Mouse (Mus musculus): Measurements from ENCODE around the gene Icam5. TPM values are rescaled to one million over a fixed set of nuclear protein-coding genes. Genes with fewer than 3 reads are reported as not detected.
"Not testable (repeated sequence)": the region's sequence is repeated elsewhere in the genome, so short reads cannot be mapped to it uniquely, and the experiment has no call there.

The Icam5 gene
- polyA plus RNA-seq, 1 experiment, result 4.2 TPM

GRCm38 (mm10) chr9:21043563-21043962 is 11.7 kb downstream of the Icam5 start:
- peaks cover under 1% of the 10 kb centered on the region for H3K4me1 ChIP-seq (ENCODE audit: control insufficient read depth, insufficient read depth, low read length)
- no peak for TF ChIP-seq CTCF (IDR thresholded peaks at IDR 0.05; ENCODE audit: control insufficient read depth, insufficient read depth, insufficient replicate concordance, low read depth, low read length)
- no peak for TF ChIP-seq POLR2A (IDR thresholded peaks at IDR 0.05; ENCODE audit: control insufficient read depth, low read depth, low read length)

GRCm38 (mm10) chr9:21044785-21045184 is 12.9 kb downstream of the Icam5 start:
- H3K36me3 ChIP-seq (ENCODE audit: control insufficient read depth, insufficient read depth, low read length); H3K27me3 ChIP-seq (ENCODE audit: control insufficient read depth, insufficient read depth, low read length); H3K4me3 ChIP-seq (ENCODE audit: control insufficient read depth, low read depth, low read length); H3K4me1 ChIP-seq (ENCODE audit: control insufficient read depth, insufficient read depth, low read length); H3K27ac ChIP-seq (ENCODE audit: control insufficient read depth, insufficient read depth, low read depth, low read length): not testable (repeated sequence)

More at GRCm38 (mm10) chr9:21043563-21043962, 11.7 kb downstream of the Icam5 start:
- H3K36me3 ChIP-seq (ENCODE audit: control insufficient read depth, insufficient read depth, low read length), result no peaks in the 10 kb centered on the region
- H3K27ac ChIP-seq (ENCODE audit: control insufficient read depth, insufficient read depth, low read depth, low read length), result no peak overlapping the region
- no peak overlapping the region for H3K4me3 ChIP-seq (ENCODE audit: control insufficient read depth, low read depth, low read length)
- no peaks in the 10 kb centered on the region for H3K27me3 ChIP-seq (ENCODE audit: control insufficient read depth, insufficient read depth, low read length)

- Histone ChIP-seq H3K36me3 (ENCODE audit: control insufficient read depth, insufficient read depth, low read length) (no peaks in the 10 kb centered on the region), H3K27ac (ENCODE audit: control insufficient read depth, insufficient read depth, low read depth, low read length) (no peak overlapping the region), H3K4me3 (ENCODE audit: control insufficient read depth, low read depth, low read length) (no peak overlapping the region), H3K4me1 (ENCODE audit: control insufficient read depth, insufficient read depth, low read length) (no peaks in the 10 kb centered on the region), H3K27me3 (ENCODE audit: control insufficient read depth, insufficient read depth, low read length) (no peaks in the 10 kb centered on the region)
- no peak for TF ChIP-seq POLR2A (IDR thresholded peaks at IDR 0.05; ENCODE audit: control insufficient read depth, low read depth, low read length)
These were observed 13.4 kb downstream of the Icam5 start for GRCm38 (mm10) chr9:21045235-21045634.

GRCm38 (mm10) chr9:21051578-21051977 is 19.7 kb downstream of the Icam5 start:
- no peak overlapping the region for H3K27ac ChIP-seq (ENCODE audit: control insufficient read depth, insufficient read depth, low read depth, low read length)
- no peak overlapping the region for H3K4me3 ChIP-seq (ENCODE audit: control insufficient read depth, low read depth, low read length)
- H3K36me3 ChIP-seq (ENCODE audit: control insufficient read depth, insufficient read depth, low read length), result no peaks in the 10 kb centered on the region
- no peaks in the 10 kb centered on the region for H3K27me3 ChIP-seq (ENCODE audit: control insufficient read depth, insufficient read depth, low read length)
- H3K4me1 ChIP-seq (ENCODE audit: control insufficient read depth, insufficient read depth, low read length), result no peaks in the 10 kb centered on the region
- TF ChIP-seq POLR2A (IDR thresholded peaks at IDR 0.05; ENCODE audit: control insufficient read depth, low read depth, low read length) (no peak), CTCF (IDR thresholded peaks at IDR 0.05; ENCODE audit: control insufficient read depth, insufficient read depth, insufficient replicate concordance, low read depth, low read length) (no peak)

- no peak for TF ChIP-seq POLR2A (IDR thresholded peaks at IDR 0.05; ENCODE audit: control insufficient read depth, low read depth, low read length)
- TF ChIP-seq CTCF (IDR thresholded peaks at IDR 0.05; ENCODE audit: control insufficient read depth, insufficient read depth, insufficient replicate concordance, low read depth, low read length), result no peak
- Histone ChIP-seq H3K36me3 (ENCODE audit: control insufficient read depth, insufficient read depth, low read length) (no peaks in the 10 kb centered on the region), H3K27ac (ENCODE audit: control insufficient read depth, insufficient read depth, low read depth, low read length) (no peak overlapping the region), H3K27me3 (ENCODE audit: control insufficient read depth, insufficient read depth, low read length) (no peaks in the 10 kb centered on the region), H3K4me3 (ENCODE audit: control insufficient read depth, low read depth, low read length) (no peak overlapping the region), H3K4me1 (ENCODE audit: control insufficient read depth, insufficient read depth, low read length) (peaks cover 5% of the 10 kb centered on the region)
These were observed 31.1 kb downstream of the Icam5 start for GRCm38 (mm10) chr9:21062928-21063327.

GRCm38 (mm10) chr9:21067006-21067684 is 35.3 kb downstream of the Icam5 start, which contains the start of gene Zglp1:
Gene Zglp1 (minus strand): TSS chr9:21067093.
- H3K4me1 ChIP-seq (ENCODE audit: control insufficient read depth, insufficient read depth, low read length), result peaks cover 5% of the 10 kb centered on the region
- H3K27me3 ChIP-seq (ENCODE audit: control insufficient read depth, insufficient read depth, low read length), result no peaks in the 10 kb centered on the region
- TF ChIP-seq POLR2A (IDR thresholded peaks at IDR 0.05; ENCODE audit: control insufficient read depth, low read depth, low read length), result no peak
- TF ChIP-seq CTCF (IDR thresholded peaks at IDR 0.05; ENCODE audit: control insufficient read depth, insufficient read depth, insufficient replicate concordance, low read depth, low read length), result no peak
- peak within 1 kb of the TSS; percentile 62 for H3K4me3 ChIP-seq (ENCODE audit: control insufficient read depth, low read depth, low read length)
- H3K27ac ChIP-seq (ENCODE audit: control insufficient read depth, insufficient read depth, low read depth, low read length), result no peak within 1 kb of the TSS
- no peaks in the 10 kb centered on the region for H3K36me3 ChIP-seq (ENCODE audit: control insufficient read depth, insufficient read depth, low read length)

- Histone ChIP-seq H3K4me1 (ENCODE audit: control insufficient read depth, insufficient read depth, low read length) (peaks cover 5% of the 10 kb centered on the region), H3K27ac (ENCODE audit: control insufficient read depth, insufficient read depth, low read depth, low read length) (no peak overlapping the region), H3K4me3 (ENCODE audit: control insufficient read depth, low read depth, low read length) (peak overlapping the region; percentile 91), H3K36me3 (ENCODE audit: control insufficient read depth, insufficient read depth, low read length) (no peaks in the 10 kb centered on the region; the same call in 1 of the 2 replicates), H3K27me3 (ENCODE audit: control insufficient read depth, insufficient read depth, low read length) (no peaks in the 10 kb centered on the region)
- TF ChIP-seq POLR2A (IDR thresholded peaks at IDR 0.05; ENCODE audit: control insufficient read depth, low read depth, low read length) (no peak), CTCF (IDR thresholded peaks at IDR 0.05; ENCODE audit: control insufficient read depth, insufficient read depth, insufficient replicate concordance, low read depth, low read length) (no peak)
These were observed 40.8 kb downstream of the Icam5 start for GRCm38 (mm10) chr9:21072641-21073040.
